Mouse (Mus musculus) myocyte (in vitro differentiated cells): Measurements from ENCODE around the gene Brms1. TPM values are rescaled to one million over a fixed set of nuclear protein-coding genes. Genes with fewer than 3 reads are reported as not detected.

Experiments used
- H3K27me3 ChIP-seq: one replicate; pipeline ENCODE4 v1.6.1; 2011; ENCODE audit not compliant: control insufficient read depth, insufficient read depth, insufficient read length
- H3K36me3 ChIP-seq: one replicate; pipeline ENCODE4 v1.6.1; 2011; ENCODE audit not compliant: control insufficient read depth, insufficient read depth
- H3K4me2 ChIP-seq: one replicate; pipeline ENCODE4 v1.6.1; 2011; ENCODE audit warnings: low read depth, control low read depth
- H3K4me3 ChIP-seq: one replicate; pipeline ENCODE4 v1.5.1; 2011; ENCODE audit warnings: mild to moderate bottlenecking, control low read depth, moderate library complexity
- H3K79me2 ChIP-seq: one replicate; pipeline ENCODE4 v1.6.1; 2011; ENCODE audit not compliant: control insufficient read depth, insufficient read depth
- H3ac ChIP-seq: one replicate; pipeline ENCODE4 v1.6.1; 2011; ENCODE audit not compliant: control insufficient read depth, insufficient read length
- CEBPB ChIP-seq: IDR thresholded peaks from 2 replicates; pipeline ENCODE4 v1.6.1; 2011; ENCODE audit warnings: mild to moderate bottlenecking, moderate library complexity; ENCODE audit not compliant: poor library complexity, insufficient read depth, severe bottlenecking
- E2F4 ChIP-seq: IDR thresholded peaks from one replicate; pipeline ENCODE4 v1.6.1; 2011; ENCODE audit warnings: mild to moderate bottlenecking, control low read depth, moderate library complexity; ENCODE audit not compliant: insufficient read depth
- MAX ChIP-seq: IDR thresholded peaks from one replicate; pipeline ENCODE4 v1.6.1; 2011; ENCODE audit warnings: low read depth, mild to moderate bottlenecking, control low read depth
- MYOD1 ChIP-seq, 3 experiments: IDR thresholded peaks; one replicate each; pipeline ENCODE4 v1.6.1; 2011; ENCODE audit warnings: control low read depth in 2 of 3, low read depth in 2 of 3, mild to moderate bottlenecking in 2 of 3, moderate library complexity in 1 of 3; ENCODE audit not compliant: insufficient read length in 2 of 3, control insufficient read depth in 1 of 3
- MYOG ChIP-seq, 3 experiments: IDR thresholded peaks; one replicate each; pipeline ENCODE4 v1.6.1; 2011; ENCODE audit warnings: control low read depth in 2 of 3, low read depth in 2 of 3, mild to moderate bottlenecking in 2 of 3; ENCODE audit not compliant: insufficient read length in 2 of 3, control insufficient read depth in 1 of 3, insufficient read depth in 1 of 3
- POLR2A ChIP-seq: IDR thresholded peaks from one replicate; pipeline ENCODE4 v1.6.1; 2011; ENCODE audit warnings: low read depth, mild to moderate bottlenecking, control low read depth, moderate library complexity; ENCODE audit not compliant: insufficient read length
- POLR2AphosphoS2 ChIP-seq: IDR thresholded peaks from one replicate; pipeline ENCODE4 v1.6.1; 2011; ENCODE audit warnings: low read depth, control low read depth; ENCODE audit not compliant: insufficient read length
- REST ChIP-seq: IDR thresholded peaks from one replicate; pipeline ENCODE4 v1.6.1; 2011; ENCODE audit warnings: mild to moderate bottlenecking, control low read depth, moderate library complexity; ENCODE audit not compliant: insufficient read depth, insufficient read length
- SRF ChIP-seq: IDR thresholded peaks from one replicate; pipeline ENCODE4 v1.6.1; 2011; ENCODE audit warnings: low read depth; ENCODE audit not compliant: control insufficient read depth, insufficient read length
- TCF12 ChIP-seq: IDR thresholded peaks from one replicate; pipeline ENCODE4 v1.6.1; 2011; ENCODE audit warnings: mild to moderate bottlenecking, control low read depth; ENCODE audit not compliant: poor library complexity, insufficient read depth, severe bottlenecking
- TCF3 ChIP-seq: IDR thresholded peaks from one replicate; pipeline ENCODE4 v1.6.1; 2011; ENCODE audit warnings: low read depth, control low read depth; ENCODE audit not compliant: insufficient read length
- USF1 ChIP-seq: IDR thresholded peaks from one replicate; pipeline ENCODE4 v1.6.1; 2011; ENCODE audit warnings: low read depth, mild to moderate bottlenecking, control low read depth, moderate library complexity
- polyA plus RNA-seq: library from polyadenylated mRNA; unstranded; fragments of >200 nt; fragmentation: generic; extraction: Trizol; gene quantifications from one replicate; pipeline ENCODE4 v1.2.1, GENCODE M21; 2012; ENCODE audit warnings: missing spikeins

Brms1 gene
- polyA plus RNA-seq, 1 experiment = 45.8 TPM

- Histone ChIP-seq H3K4me3 (no peak overlapping the region), H3K79me2 (peaks cover 5% of the 10 kb centered on the region), H3K27me3 (no peaks in the 10 kb centered on the region), H3K4me2 (no peak overlapping the region), H3K36me3 (no peaks in the 10 kb centered on the region), H3ac (no peak overlapping the region)
- TF ChIP-seq TCF12 (no peak), POLR2AphosphoS2 (no peak), POLR2A (no peak), CEBPB (no peak), MYOG (IDR thresholded peaks at IDR 0.05; ENCODE audit: control insufficient read depth in 1 of 3, insufficient read depth in 1 of 3, insufficient read length in 2 of 3, low read depth in 2 of 3) (no peak), USF1 (no peak), MAX (no peak), E2F4 (no peak), SRF (no peak), MYOD1 (IDR thresholded peaks at IDR 0.05; ENCODE audit: control insufficient read depth in 1 of 3, insufficient read length in 2 of 3, low read depth in 2 of 3) (no peak)
Measured at GRCm38 (mm10) chr19:5026111-5026510, 15.0 kb upstream of the Brms1 start.

DNA sequence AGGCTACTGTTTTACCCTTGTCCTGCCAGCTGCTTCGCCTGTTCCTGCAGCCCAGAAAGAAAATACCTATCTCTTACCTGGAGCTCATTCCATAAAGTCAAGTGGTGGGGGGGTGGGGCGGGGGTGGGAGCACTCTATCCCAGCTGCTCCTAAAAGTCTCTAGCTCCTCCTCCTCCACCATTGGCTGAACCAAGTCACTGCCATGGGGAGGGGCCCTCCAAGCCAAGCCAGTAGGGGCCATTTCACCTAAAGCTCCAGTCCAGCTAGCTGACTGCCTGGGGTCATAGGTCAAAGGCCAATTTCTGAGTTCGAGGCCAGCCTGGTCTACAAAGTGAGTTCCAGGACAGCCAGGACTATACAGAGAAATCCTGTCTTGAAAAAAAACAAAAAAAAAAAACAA, 8.5 kb upstream of the Brms1 start:
- Histone ChIP-seq H3K36me3 (peaks cover 7% of the 10 kb centered on the region), H3K4me2 (no peak overlapping the region), H3ac (no peak overlapping the region), H3K4me3 (no peak overlapping the region), H3K79me2 (no peaks in the 10 kb centered on the region), H3K27me3 (no peaks in the 10 kb centered on the region)
- TF ChIP-seq E2F4 (no peak), USF1 (no peak), CEBPB (no peak), TCF12 (no peak), POLR2AphosphoS2 (no peak), REST (no peak), MYOD1 (IDR thresholded peaks at IDR 0.05; ENCODE audit: control insufficient read depth in 1 of 3, insufficient read length in 2 of 3, low read depth in 2 of 3) (no peak), MAX (no peak)

DNA sequence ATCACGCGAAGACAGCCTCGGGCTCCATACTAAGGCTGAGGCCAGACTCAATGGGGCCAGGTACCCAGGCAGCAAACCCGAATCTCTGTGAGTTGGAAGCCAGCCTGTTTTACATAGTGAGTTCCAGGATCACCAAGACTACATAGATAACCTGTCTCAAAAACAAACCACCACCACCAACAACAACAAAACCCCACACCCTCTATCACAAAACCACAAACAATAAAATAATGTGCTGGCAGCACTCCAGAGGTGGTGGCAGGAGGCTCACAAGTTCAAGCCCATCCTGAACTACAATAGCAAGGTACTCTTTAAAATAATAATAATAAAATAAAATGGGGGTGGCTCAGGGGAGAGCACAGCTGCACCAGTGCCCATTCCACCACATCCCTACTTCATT, 4.6 kb upstream of the Brms1 start:
- Histone ChIP-seq H3K27me3 (no peaks in the 10 kb centered on the region), H3K4me2 (no peak overlapping the region), H3K36me3 (peaks cover 5% of the 10 kb centered on the region), H3K79me2 (peaks cover 13% of the 10 kb centered on the region), H3K4me3 (no peak overlapping the region), H3ac (no peak overlapping the region)
- TF ChIP-seq REST (no peak), TCF3 (no peak), USF1 (no peak), E2F4 (no peak), POLR2AphosphoS2 (no peak), SRF (no peak)

- Histone ChIP-seq H3K27me3 (no peaks in the 10 kb centered on the region), H3K4me2 (peak overlapping the region; percentile 77), H3K36me3 (no peaks in the 10 kb centered on the region), H3K79me2 (peaks cover 27% of the 10 kb centered on the region), H3K4me3 (peak overlapping the region; percentile 89), H3ac (peak overlapping the region; percentile 63)
- TF ChIP-seq MAX (no peak), MYOD1 (IDR thresholded peaks at IDR 0.05; ENCODE audit: control insufficient read depth in 1 of 3, insufficient read length in 2 of 3, low read depth in 2 of 3) (peak in 1 of 3 experiments; percentile 2), POLR2AphosphoS2 (no peak), CEBPB (0 out of 2 replicates have a peak, but pooled peaks have one; percentile 46), REST (no peak), TCF3 (no peak)
Measured at GRCm38 (mm10) chr19:5037678-5038571, 3.2 kb upstream of the Brms1 start.

- H3ac ChIP-seq = peak within 1 kb of the TSS; percentile 63
- no peaks in the 10 kb centered on the region for H3K27me3 ChIP-seq
- no peak for TF ChIP-seq MAX
- TF ChIP-seq USF1 = no peak
- TF ChIP-seq POLR2AphosphoS2 = peak; percentile 84
- TF ChIP-seq CEBPB = no peak
- peak; percentile 90 for TF ChIP-seq POLR2A
- TF ChIP-seq MYOD1 (IDR thresholded peaks at IDR 0.05; ENCODE audit: control insufficient read depth in 1 of 3, insufficient read length in 2 of 3, low read depth in 2 of 3) = peak in 1 of 3 experiments; percentile 11
- TF ChIP-seq TCF3 = no peak
- peak in 2 of 3 experiments; percentile 42 to 58 for TF ChIP-seq MYOG (IDR thresholded peaks at IDR 0.05; ENCODE audit: control insufficient read depth in 1 of 3, insufficient read depth in 1 of 3, insufficient read length in 2 of 3, low read depth in 2 of 3)
- no peak for TF ChIP-seq REST
- TF ChIP-seq SRF = peak; percentile 28
- no peak for TF ChIP-seq TCF12
- TF ChIP-seq E2F4 = no peak
- H3K4me2 ChIP-seq = peak within 1 kb of the TSS; percentile 83
- H3K4me3 ChIP-seq = peak within 1 kb of the TSS; percentile 89
- H3K79me2 ChIP-seq = peaks cover 32% of the 10 kb centered on the region
- H3K36me3 ChIP-seq = no peaks in the 10 kb centered on the region
Measured at GRCm38 (mm10) chr19:5038709-5039156, 2.4 kb upstream of the Brms1 start, which contains the start of the genes B4gat1 and AC124502.3. Gene B4gat1 (plus strand): TSS chr19:5038826. Gene AC124502.3 (plus strand): TSS chr19:5038891.
